Mouse (Mus musculus) gastrocnemius, postnatal 36 days (tissue): ENCODE data around the gene Psmg4. TPM values are rescaled to one million over a fixed set of nuclear protein-coding genes. Genes with fewer than 3 reads are reported as not detected.
A peak's percentile ranks its signal among the peaks of the same experiment; 100 is the strongest.

ENCODE experiments used
- DNase-seq, 2 experiments: peaks; one replicate each; pipeline ENCODE4 v3.0.0; 2022
- intact Hi-C: fragments of 180-260 bp; cut with DNase I; formaldehyde crosslinking; loops from one replicate; pipeline ENCODE4 v1.15.1; 2025
- long read RNA-seq, 2 experiments: library from polyadenylated mRNA; stranded (forward); transcript quantifications; one replicate each; pipeline ENCODE4 v2.0.0; 2021
- total RNA-seq, 2 experiments: library from RNA; stranded (reverse); gene quantifications; 2 replicates each; pipeline ENCODE4 v1.2.3; 2021

Psmg4 gene
- 10 to 100 TPM; 13.5 to 14.3 TPM for total RNA-seq
- long read RNA-seq, experiment 1, transcript Psmg4-201 (2 exons, 474 nt): minor isoform, 12 of 41 reads
- long read RNA-seq, experiment 1, transcript Psmg4-202 (3 exons, 555 nt): major isoform, 28 of 41 reads
- long read RNA-seq, experiment 1, partial matches to known transcripts: 1 of 41 reads
- long read RNA-seq, experiment 1, other reads (novel, unspliced or antisense): 0 of 41 reads
- long read RNA-seq, experiment 2, transcript Psmg4-201 (2 exons, 474 nt): minor isoform, 18 of 53 reads
- long read RNA-seq, experiment 2, transcript Psmg4-202 (3 exons, 555 nt): major isoform, 35 of 53 reads
- long read RNA-seq, experiment 2, partial matches to known transcripts: 0 of 53 reads
- long read RNA-seq, experiment 2, other reads (novel, unspliced or antisense): 0 of 53 reads

DNA sequence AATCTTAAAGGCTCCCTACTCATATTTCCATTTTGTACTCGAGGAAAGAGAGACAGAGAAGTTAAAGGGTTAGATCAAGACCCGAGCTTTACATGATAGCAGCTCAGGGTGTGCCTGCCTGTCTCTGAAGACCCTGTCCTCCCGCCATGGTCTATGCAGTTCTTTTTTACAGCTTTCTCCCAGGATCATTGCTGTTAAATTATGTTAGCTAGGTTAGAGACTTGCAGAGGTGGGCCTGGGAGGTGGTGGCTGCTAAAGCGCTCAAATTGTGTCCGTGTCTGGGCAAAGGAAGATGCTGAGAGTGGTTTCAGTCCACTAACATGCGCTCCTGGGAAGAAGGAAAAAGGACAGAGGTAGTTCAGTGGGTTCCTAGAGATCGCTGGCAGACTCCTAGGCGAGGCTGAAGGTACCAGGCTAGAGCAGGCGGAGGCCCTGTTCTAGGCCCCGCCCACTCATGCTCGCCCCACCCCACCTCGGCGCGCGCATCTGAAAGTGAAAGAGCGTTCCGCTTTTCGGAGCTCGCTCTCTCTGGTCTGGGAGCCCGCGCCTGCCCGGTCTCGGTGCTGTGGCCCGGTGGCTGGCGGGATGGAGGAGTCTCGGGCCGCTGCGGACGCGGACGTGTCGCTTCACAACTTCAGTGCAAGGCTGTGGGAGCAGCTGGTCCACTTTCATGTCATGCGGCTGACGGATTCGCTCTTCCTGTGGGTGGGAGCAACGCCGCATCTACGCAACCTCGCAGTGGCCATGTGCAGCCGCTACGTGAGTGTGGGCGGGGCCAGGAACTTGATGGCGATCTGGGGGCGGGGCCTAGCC, at the start of gene Psmg4:
TSS of gene Psmg4 (plus strand) at position 474 of the 813 bp plus-strand sequence.
- DNase-seq: peak; percentile 88 to 94
- intact Hi-C loops: no loop called here

- intact Hi-C loops: no loop called here
- no peak for DNase-seq
Observed at GRCm38 (mm10) chr13:34113086-34113485, 49.7 kb upstream of the Psmg4 start.

GRCm38 (mm10) chr13:34114654-34115053, 48.1 kb upstream of the Psmg4 start:
- intact Hi-C loops: no loop called here
- no peak for DNase-seq

DNA sequence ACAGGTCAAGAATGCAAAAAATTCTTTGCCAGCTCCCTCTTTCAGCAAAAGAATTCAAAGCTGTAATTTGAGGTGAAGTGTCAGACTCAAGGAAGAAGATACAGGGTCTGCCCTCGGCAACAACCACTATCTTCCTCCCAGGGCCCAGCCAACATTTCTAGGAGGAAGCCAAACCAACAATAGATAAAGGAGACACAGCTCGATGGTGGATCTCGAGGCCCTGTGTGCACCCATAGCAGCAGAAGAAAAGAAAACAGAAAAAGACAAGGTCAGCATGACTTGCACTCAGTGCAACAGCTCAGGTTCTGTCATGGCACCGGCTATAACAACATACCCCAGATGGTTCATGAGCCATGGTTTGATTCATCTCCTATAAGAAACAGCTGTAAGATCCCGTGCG, 46.3 kb upstream of the Psmg4 start:
- no peak for DNase-seq
- intact Hi-C loops: no loop called here

DNA sequence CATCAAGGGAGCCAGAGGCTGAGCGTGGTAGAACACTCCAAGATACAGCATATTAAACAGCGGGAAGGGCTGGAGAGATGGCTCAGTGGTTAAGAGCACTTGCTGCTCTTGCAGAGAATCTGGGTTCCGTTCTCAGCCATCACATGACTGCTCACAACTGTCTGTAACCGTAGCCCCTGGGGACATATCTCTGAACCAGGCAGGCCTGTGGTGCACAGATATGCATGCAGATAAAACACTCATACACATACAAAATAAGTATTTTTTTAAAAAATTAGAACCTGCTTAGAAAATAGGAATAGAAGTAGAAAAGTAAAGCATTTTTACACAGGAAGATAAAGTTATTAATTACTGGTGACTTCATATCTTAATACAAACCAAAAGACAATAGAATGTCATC, 43.9 kb upstream of the Psmg4 start:
- no peak for DNase-seq
- intact Hi-C loops: no loop called here

GRCm38 (mm10) chr13:34119406-34119805, 43.4 kb upstream of the Psmg4 start:
- intact Hi-C loops: no loop called here
- DNase-seq: no peak

GRCm38 (mm10) chr13:34120536-34120935, 42.2 kb upstream of the Psmg4 start:
- intact Hi-C loops: no loop called here

DNA sequence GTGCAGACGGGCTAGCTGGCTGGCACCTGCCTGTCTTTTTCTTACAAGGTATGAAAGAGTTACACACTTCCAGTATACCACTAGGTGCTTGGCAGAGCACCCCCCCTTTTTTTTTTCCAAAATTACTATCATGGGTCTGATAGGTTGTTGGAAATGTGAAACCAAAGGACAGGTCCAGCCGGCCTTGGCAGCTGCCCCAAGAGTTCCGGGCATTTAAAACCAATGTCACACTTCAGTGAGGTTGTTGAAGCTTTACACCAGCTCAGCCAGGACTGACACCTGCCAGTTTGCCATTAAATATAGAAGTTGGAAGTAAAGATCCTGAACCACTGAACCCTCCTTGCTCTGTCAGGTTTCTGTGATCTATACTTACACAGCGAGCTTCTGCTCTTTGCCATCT, 37.1 kb upstream of the Psmg4 start:
- intact Hi-C loops: no loop called here

More at GRCm38 (mm10) chr13:34120536-34120935, 42.2 kb upstream of the Psmg4 start:
- no peak for DNase-seq

GRCm38 (mm10) chr13:34128276-34129114, 34.3 kb upstream of the Psmg4 start:
- intact Hi-C loops: no loop called here

More for the DNA sequence above, 37.1 kb upstream of the Psmg4 start:
- DNase-seq: peak in 1 of 2 experiments; percentile 40

DNA sequence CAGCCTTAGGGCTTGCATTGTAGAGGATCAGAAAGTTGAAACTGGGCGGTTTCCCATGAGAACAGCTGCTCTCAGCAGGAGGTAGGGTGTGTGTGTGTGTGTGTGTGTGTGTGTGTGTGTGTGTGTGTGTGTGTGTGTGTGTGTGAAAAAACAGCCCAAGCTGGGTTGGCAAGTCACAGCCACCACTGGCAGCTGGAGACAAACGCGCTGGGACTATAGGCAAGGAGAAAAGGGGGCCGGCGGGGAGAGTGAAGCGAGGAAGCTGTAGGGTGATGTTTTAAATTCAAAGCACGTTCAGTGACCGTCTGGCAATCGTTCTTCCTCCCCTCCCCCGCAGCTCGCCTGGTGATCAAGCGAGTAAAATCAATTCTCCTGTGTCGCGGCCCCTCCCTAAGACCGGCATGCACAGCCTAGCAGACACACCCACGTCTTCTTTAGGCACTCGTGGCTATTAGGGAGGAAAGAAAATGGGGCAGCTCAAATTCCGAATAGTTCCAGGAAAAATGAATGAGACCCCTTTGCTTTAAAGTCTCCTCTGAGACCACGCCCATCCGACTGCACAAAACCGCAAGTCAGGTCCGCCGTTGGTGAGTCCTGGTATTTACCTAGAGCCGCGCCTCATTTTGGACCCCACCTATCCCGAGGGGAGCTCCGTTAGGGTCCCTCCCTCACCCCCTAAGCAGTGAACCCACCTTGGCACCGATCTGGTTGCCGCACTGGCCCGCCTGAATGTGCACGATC, 33.1 kb upstream of the Psmg4 start:
- DNase-seq: no peak
- intact Hi-C loops: no loop called here

More at GRCm38 (mm10) chr13:34128276-34129114, 34.3 kb upstream of the Psmg4 start:
- DNase-seq: no peak

- intact Hi-C loops: no loop called here
Observed at GRCm38 (mm10) chr13:34130226-34130731, 32.5 kb upstream of the Psmg4 start, which contains the start of gene Tubb2b. Gene Tubb2b, minus strand, starts transcription at chr13:34130466.

DNA sequence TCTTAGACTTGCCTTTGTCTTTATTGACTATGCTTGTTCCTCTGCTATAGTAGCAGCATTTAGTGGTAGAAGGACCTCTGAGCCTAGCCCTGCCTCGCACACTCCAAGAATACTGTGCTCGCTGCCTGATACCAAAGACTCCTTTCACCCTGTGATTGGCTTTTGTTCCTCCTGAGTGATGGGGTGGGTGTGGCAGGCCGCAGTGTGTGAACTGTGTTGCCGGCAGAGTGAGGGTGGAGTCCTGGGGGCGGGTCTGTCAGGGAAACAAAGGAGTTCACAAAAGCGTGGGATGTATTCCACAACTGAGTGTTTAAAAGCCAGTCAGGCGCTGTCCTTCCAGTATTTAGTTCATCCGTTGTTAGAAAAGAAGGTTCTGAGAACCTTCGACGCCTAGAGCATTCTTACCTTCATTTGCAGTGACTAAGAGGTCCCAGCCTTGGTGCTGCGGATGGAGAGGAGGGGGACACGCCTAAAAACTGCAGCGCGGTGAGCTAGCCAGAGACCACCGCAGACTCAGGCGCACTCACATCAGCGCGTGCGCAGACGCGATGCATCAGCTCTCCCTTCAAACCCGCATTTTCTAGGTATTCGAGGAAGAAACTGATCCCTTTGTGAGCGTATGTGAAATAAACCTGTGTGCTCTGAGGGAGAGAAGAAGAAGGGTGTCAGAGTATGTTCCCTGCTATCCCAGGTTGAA, 31.6 kb upstream of the Psmg4 start:
- intact Hi-C loops: no loop called here
- DNase-seq: no peak

More at GRCm38 (mm10) chr13:34130226-34130731, 32.5 kb upstream of the Psmg4 start, which contains the start of gene Tubb2b:
- DNase-seq: no peak

DNA sequence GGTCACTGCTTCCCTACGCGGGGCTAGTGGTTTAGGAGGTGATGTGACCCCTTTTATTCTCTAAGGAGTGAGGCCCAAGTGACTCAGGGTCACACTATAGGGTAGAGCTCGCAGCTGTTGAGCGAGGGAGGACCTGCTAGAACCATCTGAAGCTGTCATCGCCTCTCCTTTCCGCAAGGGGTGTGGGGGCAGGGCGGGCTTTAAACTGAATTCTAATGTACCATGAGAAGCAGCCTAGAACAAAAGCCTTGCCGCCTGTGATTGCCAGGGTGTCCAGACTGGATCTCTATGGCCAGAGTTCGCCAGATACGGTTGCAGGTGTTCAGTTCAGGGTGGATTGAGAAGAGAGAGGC, 31.1 kb upstream of the Psmg4 start:
- intact Hi-C loops: no loop called here
- no peak for DNase-seq

DNA sequence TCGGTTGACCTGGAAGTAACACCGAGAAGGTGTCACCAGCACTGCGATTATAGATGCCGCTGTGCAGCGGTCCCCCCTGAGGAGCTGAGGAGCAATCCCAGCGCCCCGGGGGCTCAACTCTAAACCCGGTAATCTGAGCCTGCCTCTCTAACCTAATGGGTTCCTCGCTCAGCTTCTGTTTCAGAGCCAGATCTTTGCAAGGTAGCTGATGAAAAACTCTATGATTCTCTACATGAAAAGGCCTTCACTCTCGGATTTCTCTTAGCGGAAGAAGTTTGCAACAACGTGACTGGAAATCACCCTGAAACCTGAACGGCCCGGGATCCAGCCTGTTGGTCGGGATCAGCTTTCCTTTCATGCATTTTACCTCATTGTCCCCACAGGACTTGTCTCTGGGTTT, 30.5 kb upstream of the Psmg4 start:
- no peak for DNase-seq
- intact Hi-C loops: no loop called here

DNA sequence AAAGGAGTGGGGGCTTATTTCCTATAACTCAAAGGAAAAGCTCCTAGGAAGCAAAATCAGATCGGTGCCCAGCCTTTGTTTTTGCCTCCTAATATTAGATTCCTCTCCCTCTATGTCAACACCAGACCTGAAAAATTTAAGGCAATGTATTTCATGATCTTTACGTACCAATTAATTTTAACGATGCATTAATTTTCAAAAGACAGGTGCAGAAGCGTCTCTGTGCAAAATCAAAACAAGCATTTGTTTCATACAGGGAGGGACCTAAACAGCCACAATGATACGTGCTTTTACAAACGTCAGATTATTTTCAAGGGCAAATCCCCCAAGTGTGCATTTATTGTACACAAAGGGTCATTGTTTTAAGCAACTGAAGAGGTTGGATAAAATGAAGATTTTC, 29.9 kb upstream of the Psmg4 start:
- DNase-seq: no peak
- intact Hi-C loops: no loop called here

DNA sequence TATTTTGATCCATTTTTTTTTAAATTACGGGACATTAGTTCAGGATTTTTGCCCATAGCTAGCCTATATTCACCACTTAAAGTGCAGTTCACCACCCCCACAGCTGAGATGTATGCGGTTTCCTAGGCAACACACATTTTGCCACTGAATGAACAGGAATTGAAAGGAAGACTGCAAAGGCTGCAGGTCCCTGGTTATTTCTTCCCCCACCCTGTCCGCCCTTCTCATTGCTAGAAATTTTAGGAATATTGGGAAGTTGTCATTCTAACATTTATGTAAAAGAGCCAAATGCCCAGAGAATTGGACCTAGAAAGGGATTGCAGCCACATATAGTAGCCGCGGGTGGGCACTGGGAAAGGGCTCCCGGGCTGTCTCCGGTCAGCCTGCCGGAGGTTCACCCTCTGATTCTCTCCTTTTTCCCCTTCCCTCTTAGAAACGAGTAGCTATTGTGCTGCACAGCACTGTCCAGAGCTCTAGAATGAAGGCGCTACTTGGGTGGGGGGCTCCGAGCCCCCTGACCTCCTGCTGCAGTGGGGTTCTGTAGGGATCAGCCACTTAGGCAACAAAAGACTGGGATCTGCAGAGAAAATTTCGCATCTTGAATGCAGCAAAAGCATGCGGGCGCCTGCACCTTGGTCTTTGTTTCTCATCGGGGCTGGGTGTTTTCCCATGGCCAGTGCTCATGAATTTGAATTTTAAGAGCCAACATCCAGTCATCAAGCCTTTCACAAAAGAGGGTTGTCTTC, 29.3 kb upstream of the Psmg4 start:
- no peak for DNase-seq
- intact Hi-C loops: no loop called here

DNA sequence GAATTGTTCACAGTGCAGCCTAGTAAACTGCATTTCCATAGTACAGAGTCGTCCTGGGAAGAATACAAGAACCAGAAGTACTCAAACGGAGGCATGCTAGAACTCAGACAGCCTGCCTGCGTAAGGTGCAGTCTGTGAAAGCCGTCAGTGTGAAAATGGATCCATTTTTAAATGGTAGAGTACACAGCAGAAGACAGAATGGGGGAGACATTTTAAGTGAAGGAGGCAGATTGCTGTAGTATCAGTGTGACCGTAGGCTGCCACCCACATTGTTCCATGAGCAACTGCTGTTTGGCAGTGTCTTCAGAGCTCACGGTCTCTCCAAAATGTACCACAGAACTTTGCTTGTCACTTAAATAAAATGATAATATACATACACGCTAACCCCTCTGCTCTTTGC, 28.5 kb upstream of the Psmg4 start:
- no peak for DNase-seq
- intact Hi-C loops: no loop called here

DNA sequence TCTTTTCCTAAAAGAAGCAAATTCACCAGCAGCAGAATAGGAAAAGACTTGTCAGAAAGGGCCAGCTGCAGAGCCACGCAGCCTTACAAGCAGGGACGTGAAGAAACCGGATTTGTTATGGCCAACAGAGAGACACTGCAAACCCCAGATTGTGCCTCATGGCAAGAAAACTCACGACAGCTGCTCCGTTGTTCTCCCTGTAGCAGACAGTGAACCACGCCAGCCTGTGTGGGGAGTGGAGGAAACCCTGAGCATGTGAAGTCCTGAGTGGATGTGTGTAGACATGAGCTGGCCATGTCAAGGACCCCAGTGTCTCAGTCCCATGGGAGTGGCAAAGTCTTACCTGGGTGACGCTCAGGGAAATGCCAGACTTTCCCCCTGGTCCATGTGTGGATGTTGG, 26.2 kb upstream of the Psmg4 start:
- intact Hi-C loops: no loop called here
- no peak for DNase-seq
